In the genomic region with DNA sequence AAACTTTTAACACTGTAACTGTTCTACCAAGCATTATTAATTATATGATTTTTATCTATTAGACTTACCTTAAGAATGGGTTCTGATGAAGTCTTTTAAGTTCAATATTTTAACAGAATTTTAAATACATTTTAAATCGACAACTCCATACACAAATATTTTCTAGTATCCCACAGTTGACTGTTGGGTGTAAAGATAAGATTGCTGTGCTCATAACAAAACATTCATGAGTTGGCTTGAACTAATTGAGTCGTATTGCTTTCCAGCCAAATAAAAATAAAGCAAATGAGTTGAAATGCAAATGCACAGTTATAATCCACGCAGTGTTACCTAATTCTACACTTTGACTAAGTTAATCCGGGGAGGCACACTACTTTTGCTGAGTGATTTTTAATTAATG, we compare ENCODE assay signal across 35 mouse cellular contexts.
"Had no signal": no experiment of that assay in that cellular context is flagged by ENCODE, and none has a peak within 500 bp of the region (broad histone marks: within the 10 kb centered on the region; RNA-seq: fewer than 3 reads in every experiment).

No protein-coding gene starts in this region.

- H3K27me3 ChIP-seq: heart, embryonic 12.5 days; heart, embryonic 13.5 days; heart, embryonic 15.5 days; hindbrain, embryonic 12.5 days; hindbrain, embryonic 13.5 days; hindbrain, embryonic 15.5 days; intestine, embryonic 15.5 days; kidney, embryonic 15.5 days had no signal

- ATAC-seq: hindbrain, embryonic 16.5 days; hindbrain, postnatal 0 days; inflammation-experienced regulatory T-cells, adult 6 months; intestine, embryonic 15.5 days; intestine, embryonic 16.5 days; intestine, postnatal 0 days had no signal

- H3K4me2 ChIP-seq: heart, embryonic 11.5 days; heart, embryonic 12.5 days; heart, embryonic 13.5 days; heart, embryonic 15.5 days; hindbrain, embryonic 12.5 days; hindbrain, embryonic 13.5 days; hindbrain, embryonic 14.5 days; hindbrain, embryonic 15.5 days; intestine, embryonic 15.5 days; kidney, embryonic 15.5 days had no signal

- H3K36me3 ChIP-seq: heart, embryonic 10.5 days; heart, embryonic 12.5 days; heart, embryonic 15.5 days; hindbrain, embryonic 10.5 days; hindbrain, embryonic 12.5 days; hindbrain, embryonic 13.5 days; hindbrain, embryonic 15.5 days; intestine, embryonic 15.5 days; kidney, embryonic 15.5 days had no signal

- H3K9me3 ChIP-seq: heart, embryonic 10.5 days; heart, embryonic 12.5 days; heart, embryonic 13.5 days; heart, embryonic 15.5 days; hindbrain, embryonic 10.5 days; hindbrain, embryonic 12.5 days; hindbrain, embryonic 13.5 days; hindbrain, embryonic 15.5 days; intestine, embryonic 15.5 days; kidney, embryonic 15.5 days had no signal

- DNase-seq: heart, postnatal 10 days; heart, postnatal 14 days; heart, postnatal 36 days; heart, postnatal 4 days; kidney, adult 11 months; kidney, adult 18-20 months; kidney, adult 2 months; kidney, adult 8-10 months; kidney, adult 9 months; kidney, postnatal 10 days; kidney, postnatal 14 days; kidney, postnatal 25 days; kidney, postnatal 36 days; kidney, postnatal 4 days; layer of hippocampus, adult 9-11 months; layer of hippocampus, postnatal 36 days had no signal

- H3K9ac ChIP-seq: heart, embryonic 12.5 days; heart, embryonic 13.5 days; heart, embryonic 15.5 days; hindbrain, embryonic 12.5 days; hindbrain, embryonic 13.5 days; hindbrain, embryonic 14.5 days; hindbrain, embryonic 15.5 days; intestine, embryonic 15.5 days; kidney, embryonic 15.5 days had no signal

- H3K4me1 ChIP-seq: intestine, embryonic 15.5 days had no signal

- H3K27ac ChIP-seq: heart, embryonic 10.5 days; heart, embryonic 13.5 days; heart, embryonic 15.5 days; hindbrain, embryonic 10.5 days; hindbrain, embryonic 12.5 days; hindbrain, embryonic 13.5 days; hindbrain, embryonic 14.5 days; hindbrain, embryonic 15.5 days; hindbrain, postnatal 0 days; intestine, embryonic 15.5 days; kidney, embryonic 15.5 days; kidney, postnatal 0 days; layer of hippocampus, adult 2 months had no signal

- H3K4me3 ChIP-seq: heart, embryonic 10.5 days; heart, embryonic 12.5 days; heart, embryonic 13.5 days; heart, embryonic 15.5 days; hindbrain, embryonic 10.5 days; hindbrain, embryonic 12.5 days; hindbrain, embryonic 13.5 days; hindbrain, embryonic 15.5 days; intestine, embryonic 15.5 days; kidney, embryonic 15.5 days; layer of hippocampus, adult 2 months had no signal
